Mouse (Mus musculus) limb, embryonic 14.5 days (tissue): ENCODE results near the gene Ankrd63. TPM values are rescaled to one million over a fixed set of nuclear protein-coding genes. Genes with fewer than 3 reads are reported as not detected.
"Not testable (repeated sequence)": the region's sequence is repeated elsewhere in the genome, so short reads cannot be mapped to it uniquely, and the experiment has no call there.

Experiments
- ATAC-seq: fragments of 200-750 bp; cut with Nextera tagmentation; 2 replicates; pipeline ENCODE4 v1.8.0; 2017; ENCODE audit warnings: low read depth, moderate number of reproducible peaks, moderate TSS enrichment; ENCODE audit not compliant: low FRiP score
- DNase-seq: peaks from one replicate; pipeline ENCODE4 v3.0.0-alpha.2; 2015; ENCODE audit warnings: low spot score
- H3K27ac ChIP-seq: fragments of 300-500 bp; sonication (generic); replicated peaks from 2 replicates; pipeline ENCODE4 v1.5.1; 2014; ENCODE audit warnings: low read depth, mild to moderate bottlenecking, low read length, moderate library complexity, mixed read lengths
- H3K27me3 ChIP-seq: fragments of 300-500 bp; sonication (generic); 2 replicates; pipeline ENCODE4 v1.6.1; 2014; ENCODE audit warnings: low read length, mixed read lengths; ENCODE audit not compliant: control insufficient read depth, insufficient read depth
- H3K36me3 ChIP-seq: fragments of 300-500 bp; sonication (generic); 2 replicates; pipeline ENCODE4 v1.6.1; 2014; ENCODE audit warnings: mild to moderate bottlenecking, low read length, moderate library complexity, mixed read lengths; ENCODE audit not compliant: control insufficient read depth, insufficient read depth
- H3K4me1 ChIP-seq: fragments of 300-500 bp; sonication (generic); 2 replicates; pipeline ENCODE4 v1.6.1; 2014; ENCODE audit warnings: antibody characterized with exemption, low read length, mixed read lengths; ENCODE audit not compliant: control insufficient read depth, insufficient read depth
- H3K4me2 ChIP-seq: fragments of 300-500 bp; sonication (generic); replicated peaks from 2 replicates; pipeline ENCODE4 v1.6.1; 2014; ENCODE audit warnings: low read depth, mild to moderate bottlenecking, low read length, moderate library complexity; ENCODE audit not compliant: severe bottlenecking
- H3K4me3 ChIP-seq: fragments of 300-500 bp; sonication (generic); replicated peaks from 2 replicates; pipeline ENCODE4 v1.5.1; 2014; ENCODE audit warnings: low read length
- H3K9ac ChIP-seq: fragments of 300-500 bp; sonication (generic); 2 replicates; pipeline ENCODE4 v1.6.1; 2014; ENCODE audit warnings: mild to moderate bottlenecking, low read depth, low read length, moderate library complexity; ENCODE audit not compliant: severe bottlenecking
- H3K9me3 ChIP-seq: fragments of 300-500 bp; sonication (generic); 2 replicates; pipeline ENCODE4 v1.6.1; 2016; ENCODE audit warnings: low read length; ENCODE audit not compliant: control insufficient read depth
- POLR2A ChIP-seq: fragments of 200-500 bp; IDR thresholded peaks from 2 replicates; pipeline ENCODE4 v1.8.0; 2012; ENCODE audit warnings: inconsistent platforms, mild to moderate bottlenecking, moderate library complexity, borderline replicate concordance; ENCODE audit not compliant: insufficient read depth, insufficient read length; ENCODE audit errors: extremely low read depth
- whole genome bisulfite sequencing: fragments of 180-500 bp; shearing (Covaris S2); extraction: QIAGEN DNeasy Blood & Tissue Kit; methylation state at CpG from one replicate; pipeline ENCODE4 v1.1.7; 2014; 5-methylcytosine and 5-hydroxymethylcytosine counted together
- polyA plus RNA-seq, 2 experiments: library from polyadenylated mRNA; depleted of rRNA in 1 of 2; stranded (reverse) in 1 of 2; unstranded in 1 of 2; fragments of >200 nt; fragmentation: Nextera tagmentation in 1 of 2; extraction: Ambion mirVana in 1 of 2; gene quantifications; 2 replicates each; pipeline versions ENCODE4 v1.2.1 to v1.2.3; 2012 to 2014

The Ankrd63 gene
- polyA plus RNA-seq, 2 experiments = 0.10 TPM; not detected in 1

DNA sequence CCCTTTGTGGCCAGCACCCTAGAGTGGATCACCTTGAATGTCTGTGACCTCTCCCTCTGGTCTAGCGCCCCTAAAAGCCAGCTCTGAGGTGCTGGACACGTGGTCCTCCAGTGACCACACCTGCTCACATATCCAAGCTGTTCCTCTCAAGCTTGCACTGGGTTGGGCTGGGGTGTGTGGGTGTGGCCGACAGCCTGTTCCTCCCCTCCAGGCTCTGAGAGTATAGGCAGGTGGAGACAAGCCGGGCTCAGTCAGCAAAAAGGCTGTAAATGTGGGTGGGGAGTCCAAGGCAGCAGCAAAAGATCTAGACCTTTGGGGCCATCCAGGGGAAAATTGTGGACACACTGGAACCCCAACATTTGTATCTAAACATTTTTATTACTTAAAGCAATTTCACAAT lies 45.3 kb downstream of the Ankrd63 start:
- Histone ChIP-seq H3K27ac (no peak overlapping the region), H3K4me1 (peaks cover 25% of the 10 kb centered on the region), H3K36me3 (no peaks in the 10 kb centered on the region), H3K27me3 (no peaks in the 10 kb centered on the region), H3K9me3 (no peaks in the 10 kb centered on the region), H3K4me3 (no peak overlapping the region), H3K9ac (no peak overlapping the region), H3K4me2 (no peak overlapping the region)
- DNase-seq (no peak), ATAC-seq (no peak)
- no peak for TF ChIP-seq POLR2A
- 18% methylated on average over 4 of the region's 4 CpGs for whole genome bisulfite sequencing

GRCm38 (mm10) chr2:118656688-118657281 lies 47.0 kb downstream of the Ankrd63 start:
- no peak for TF ChIP-seq POLR2A
- Histone ChIP-seq H3K4me2 (no peak overlapping the region), H3K27ac (no peak overlapping the region), H3K9me3 (no peaks in the 10 kb centered on the region), H3K27me3 (no peaks in the 10 kb centered on the region), H3K9ac (no peak overlapping the region), H3K4me1 (peaks cover 16% of the 10 kb centered on the region), H3K4me3 (no peak overlapping the region), H3K36me3 (no peaks in the 10 kb centered on the region)
- DNase-seq (peak; percentile 39), ATAC-seq (0 out of 2 replicates have a peak, but pooled peaks have one; percentile 42)
- WGBS = 32% methylated on average over 3 of the region's 3 CpGs

GRCm38 (mm10) chr2:118650697-118651096 lies 53.1 kb downstream of the Ankrd63 start:
- H3K9me3 ChIP-seq, H3K4me1 ChIP-seq, ATAC-seq, H3K27ac ChIP-seq, H3K4me2 ChIP-seq, H3K27me3 ChIP-seq, H3K9ac ChIP-seq, H3K36me3 ChIP-seq, DNase-seq, H3K4me3 ChIP-seq: not testable (repeated sequence)
- WGBS = 77% methylated on average over 1 of the region's 2 CpGs

Other genes starting within 250 kb of the Ankrd63 start
- 127 and 165 TPM in 2 replicates for gene Srp14, start 224.3 kb downstream of the Ankrd63 start, polyA plus RNA-seq (2012; rRNA removed)
- gene Srp14, start 224.3 kb downstream of the Ankrd63 start, polyA plus RNA-seq (2014; fragmentation: Nextera tagmentation; extraction: Ambion mirVana) = 229 and 238 TPM in 2 replicates
- 28.4 and 29.2 TPM in 2 replicates for gene Bmf, start 154.3 kb downstream of the Ankrd63 start, polyA plus RNA-seq (2012; rRNA removed)
- 5.1 and 6.2 TPM in 2 replicates for gene Bmf, start 154.3 kb downstream of the Ankrd63 start, polyA plus RNA-seq (2014; fragmentation: Nextera tagmentation; extraction: Ambion mirVana)
- 48.5 and 53.5 TPM in 2 replicates for gene Bub1b, start 105.8 kb downstream of the Ankrd63 start, polyA plus RNA-seq (2012; rRNA removed)
- 64.4 and 70.4 TPM in 2 replicates for gene Bub1b, start 105.8 kb downstream of the Ankrd63 start, polyA plus RNA-seq (2014; fragmentation: Nextera tagmentation; extraction: Ambion mirVana)
- 4.8 and 5.5 TPM in 2 replicates for gene Pak6, start 40.7 kb downstream of the Ankrd63 start, polyA plus RNA-seq (2012; rRNA removed)
- gene Pak6, start 40.7 kb downstream of the Ankrd63 start, polyA plus RNA-seq (2014; fragmentation: Nextera tagmentation; extraction: Ambion mirVana) = 3.8 and 4.6 TPM in 2 replicates
- 2.0 and 2.1 TPM in 2 replicates for gene Plcb2, start 24.5 kb upstream of the Ankrd63 start, polyA plus RNA-seq (2012; rRNA removed)
- gene Plcb2, start 24.5 kb upstream of the Ankrd63 start, polyA plus RNA-seq (2014; fragmentation: Nextera tagmentation; extraction: Ambion mirVana) = 0.74 and 0.82 TPM in 2 replicates
- gene Inafm2, start 41.8 kb upstream of the Ankrd63 start, polyA plus RNA-seq (2012; rRNA removed) = 7.9 and 8.0 TPM in 2 replicates
- gene Inafm2, start 41.8 kb upstream of the Ankrd63 start, polyA plus RNA-seq (2014; fragmentation: Nextera tagmentation; extraction: Ambion mirVana) = 24.4 and 27.9 TPM in 2 replicates
- 1.7 and 1.8 TPM in 2 replicates for gene Ccdc9b, start 58.7 kb upstream of the Ankrd63 start, polyA plus RNA-seq (2012; rRNA removed)
- 0.88 and 1.4 TPM in 2 replicates for gene Ccdc9b, start 58.7 kb upstream of the Ankrd63 start, polyA plus RNA-seq (2014; fragmentation: Nextera tagmentation; extraction: Ambion mirVana)
- 1.00 TPM in 1 of 2 replicates, not detected in the other for gene Phgr1, start 68.8 kb upstream of the Ankrd63 start, polyA plus RNA-seq (2012; rRNA removed)
- not detected in 2 replicates for gene Phgr1, start 68.8 kb upstream of the Ankrd63 start, polyA plus RNA-seq (2014; fragmentation: Nextera tagmentation; extraction: Ambion mirVana)
- gene Disp2, start 75.8 kb upstream of the Ankrd63 start, polyA plus RNA-seq (2012; rRNA removed) = 0.16 and 0.17 TPM in 2 replicates
- gene Disp2, start 75.8 kb upstream of the Ankrd63 start, polyA plus RNA-seq (2014; fragmentation: Nextera tagmentation; extraction: Ambion mirVana) = 0.03 TPM in 1 of 2 replicates, not detected in the other
- gene Knstrn, start 110.0 kb upstream of the Ankrd63 start, polyA plus RNA-seq (2012; rRNA removed) = 40.1 and 67.0 TPM in 2 replicates
- gene Knstrn, start 110.0 kb upstream of the Ankrd63 start, polyA plus RNA-seq (2014; fragmentation: Nextera tagmentation; extraction: Ambion mirVana) = 81.3 and 89.2 TPM in 2 replicates
- 100 and 112 TPM in 2 replicates for gene Ivd, start 158.0 kb upstream of the Ankrd63 start, polyA plus RNA-seq (2012; rRNA removed)
- gene Ivd, start 158.0 kb upstream of the Ankrd63 start, polyA plus RNA-seq (2014; fragmentation: Nextera tagmentation; extraction: Ambion mirVana) = 58.1 and 72.7 TPM in 2 replicates
- gene Bahd1, start 196.4 kb upstream of the Ankrd63 start, polyA plus RNA-seq (2012; rRNA removed) = 14.1 and 16.5 TPM in 2 replicates
- 1.5 and 1.8 TPM in 2 replicates for gene Bahd1, start 196.4 kb upstream of the Ankrd63 start, polyA plus RNA-seq (2014; fragmentation: Nextera tagmentation; extraction: Ambion mirVana)
- gene Chst14, start 222.5 kb upstream of the Ankrd63 start, polyA plus RNA-seq (2012; rRNA removed) = 59.5 and 73.9 TPM in 2 replicates
- 56.6 and 65.3 TPM in 2 replicates for gene Chst14, start 222.5 kb upstream of the Ankrd63 start, polyA plus RNA-seq (2014; fragmentation: Nextera tagmentation; extraction: Ambion mirVana)